Mouse (Mus musculus) heart, embryonic 13.5 days (tissue): Measurements from ENCODE around the gene Rnase4. TPM values are rescaled to one million over a fixed set of nuclear protein-coding genes. Genes with fewer than 3 reads are reported as not detected.

Source experiments
- ATAC-seq: fragments of 200-750 bp; cut with Nextera tagmentation; 2 replicates; pipeline ENCODE4 v1.8.0; 2017; ENCODE audit warnings: moderate TSS enrichment; ENCODE audit not compliant: insufficient number of reproducible peaks, low FRiP score, low TSS enrichment; ENCODE audit errors: extremely low read depth
- H3K27ac ChIP-seq: fragments of 300-500 bp; sonication (generic); replicated peaks from 2 replicates; pipeline ENCODE4 v1.5.1; 2015; ENCODE audit warnings: moderate library complexity, mild to moderate bottlenecking, inconsistent platforms
- H3K27me3 ChIP-seq: fragments of 300-500 bp; sonication (generic); replicated peaks from 2 replicates; pipeline ENCODE4 v1.6.1; 2015; ENCODE audit warnings: mild to moderate bottlenecking, inconsistent platforms
- H3K36me3 ChIP-seq: fragments of 300-500 bp; sonication (generic); 2 replicates; pipeline ENCODE4 v1.6.1; 2015; ENCODE audit warnings: mild to moderate bottlenecking, inconsistent platforms
- H3K4me1 ChIP-seq: fragments of 300-500 bp; sonication (generic); 2 replicates; pipeline ENCODE4 v1.6.1; 2015; ENCODE audit warnings: inconsistent platforms
- H3K4me2 ChIP-seq: fragments of 300-500 bp; sonication (generic); 2 replicates; pipeline ENCODE4 v1.6.1; 2015; ENCODE audit warnings: inconsistent platforms, mild to moderate bottlenecking, moderate library complexity
- H3K4me3 ChIP-seq: fragments of 300-500 bp; sonication (generic); 2 replicates; pipeline ENCODE4 v1.5.1; 2015; ENCODE audit warnings: moderate library complexity, mild to moderate bottlenecking, inconsistent platforms
- H3K9ac ChIP-seq: fragments of 300-500 bp; sonication (generic); 2 replicates; pipeline ENCODE4 v1.6.1; 2015; ENCODE audit warnings: inconsistent platforms, mild to moderate bottlenecking, moderate library complexity
- H3K9me3 ChIP-seq: fragments of 300-500 bp; sonication (generic); 2 replicates; pipeline ENCODE4 v1.6.1; 2016; ENCODE audit warnings: inconsistent platforms
- WGBS: fragments of 180-500 bp; shearing (Covaris S2); methylation state at CpG from one replicate; pipeline ENCODE4 v1.1.7; 2015; ENCODE audit warnings: mixed read lengths; 5-methylcytosine and 5-hydroxymethylcytosine counted together
- polyA plus RNA-seq: library from polyadenylated mRNA; unstranded; fragments of >200 nt; fragmentation: Nextera tagmentation; extraction: Ambion mirVana; gene quantifications from 2 replicates; pipeline ENCODE4 v1.2.1, GENCODE M21; 2015

The Rnase4 gene
- polyA plus RNA-seq, 1 experiment from 2014 or later: 21.4 TPM

DNA sequence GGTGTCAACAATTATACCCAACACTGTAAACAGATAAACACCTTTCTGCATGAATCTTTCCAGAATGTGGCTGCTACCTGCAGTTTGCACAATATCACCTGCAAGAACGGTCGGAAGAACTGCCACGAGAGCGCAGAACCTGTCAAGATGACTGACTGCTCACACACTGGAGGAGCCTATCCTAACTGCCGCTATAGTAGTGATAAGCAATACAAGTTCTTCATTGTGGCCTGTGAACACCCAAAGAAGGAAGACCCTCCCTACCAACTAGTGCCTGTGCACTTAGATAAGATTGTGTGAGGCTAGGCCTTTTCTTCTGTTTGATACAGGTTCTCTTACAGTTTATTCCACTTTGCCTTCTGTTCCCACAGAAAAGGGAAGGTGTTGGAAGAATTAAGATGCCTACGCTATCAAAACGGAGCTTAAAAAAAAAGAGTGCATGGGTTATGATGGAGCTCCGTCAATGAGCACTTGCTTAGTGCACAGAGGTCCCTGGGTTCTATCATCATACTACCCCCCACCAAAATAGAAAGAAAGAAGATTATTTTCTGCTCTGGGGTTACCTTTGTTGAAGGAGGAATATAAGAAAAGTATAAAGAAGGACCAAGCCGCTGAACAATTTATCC lies 39.6 kb downstream of the Rnase4 start:
- no peak overlapping the region for H3K4me3 ChIP-seq
- H3K4me2 ChIP-seq: peak overlapping the region; percentile 25
- H3K27me3 ChIP-seq: no peaks in the 10 kb centered on the region
- no peaks in the 10 kb centered on the region for H3K36me3 ChIP-seq
- WGBS: 40% methylated on average over 9 of the region's 9 CpGs
- ATAC-seq: no peak
- H3K27ac ChIP-seq: no peak overlapping the region
- H3K9me3 ChIP-seq: no peaks in the 10 kb centered on the region
- peaks cover 18% of the 10 kb centered on the region for H3K4me1 ChIP-seq
- H3K9ac ChIP-seq: no peak overlapping the region

DNA sequence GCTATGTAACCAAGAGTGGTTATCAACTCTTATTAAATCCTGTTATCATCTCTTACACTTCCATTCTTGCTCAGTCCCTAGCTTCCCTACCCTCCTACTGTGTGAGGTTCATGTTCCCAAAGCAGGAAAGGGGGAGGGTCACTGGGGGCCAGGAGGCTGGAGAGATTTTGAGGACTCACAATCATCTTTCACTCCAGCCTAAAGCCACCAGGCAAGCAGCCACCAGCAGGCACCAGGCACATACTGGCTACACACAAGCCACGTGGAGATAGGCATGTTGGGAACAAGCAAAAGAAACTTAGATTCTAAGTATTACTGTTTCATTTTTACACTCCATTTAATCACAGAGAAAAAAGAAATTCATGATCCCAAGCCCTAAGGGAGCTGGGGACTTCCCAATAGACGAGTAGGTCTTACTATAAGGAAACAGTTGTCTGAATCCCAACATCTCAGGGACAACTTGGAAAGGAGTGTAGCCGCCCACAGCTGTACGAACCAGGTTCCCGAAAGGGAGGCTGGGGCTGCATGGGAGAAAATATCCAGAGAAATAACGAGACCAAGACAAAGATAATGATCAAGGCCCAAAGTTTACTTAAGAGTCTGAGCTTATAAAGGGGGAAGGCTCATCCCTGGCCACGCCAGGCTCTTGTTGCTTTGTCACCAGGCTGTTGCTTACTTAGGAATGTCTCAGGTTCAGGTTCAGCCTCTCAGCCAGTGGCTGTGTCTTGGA lies 40.4 kb downstream of the Rnase4 start:
- 62% methylated on average over 7 of the region's 7 CpGs for WGBS
- no peak overlapping the region for H3K9ac ChIP-seq
- no peak for ATAC-seq
- H3K9me3 ChIP-seq: no peaks in the 10 kb centered on the region
- peaks cover 18% of the 10 kb centered on the region for H3K4me1 ChIP-seq
- no peak overlapping the region for H3K4me2 ChIP-seq
- H3K27me3 ChIP-seq: no peaks in the 10 kb centered on the region
- H3K4me3 ChIP-seq: no peak overlapping the region
- H3K27ac ChIP-seq: no peak overlapping the region
- H3K36me3 ChIP-seq: no peaks in the 10 kb centered on the region

DNA sequence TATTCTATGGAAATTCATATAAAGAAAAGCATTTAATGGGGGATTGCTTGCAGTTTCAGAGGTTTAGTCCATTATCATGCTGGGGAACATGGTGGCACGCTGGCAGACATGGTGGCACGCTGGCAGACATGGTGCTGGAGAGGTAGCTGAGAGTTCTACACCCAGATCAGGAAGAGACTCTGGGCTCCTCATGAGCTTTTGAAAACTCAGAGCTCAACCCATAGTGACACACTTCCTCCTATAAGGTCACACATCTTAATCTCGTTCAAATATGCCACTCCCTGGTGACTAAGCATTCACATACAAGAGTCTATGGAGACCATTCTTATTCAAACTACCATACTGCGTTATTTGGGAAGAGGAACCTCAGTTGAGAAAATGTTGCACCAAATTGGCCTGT lies 41.5 kb downstream of the Rnase4 start:
- H3K4me2 ChIP-seq: no peak overlapping the region
- ATAC-seq: no peak
- H3K4me3 ChIP-seq: no peak overlapping the region
- no peaks in the 10 kb centered on the region for H3K36me3 ChIP-seq
- H3K27ac ChIP-seq: no peak overlapping the region
- H3K27me3 ChIP-seq: no peaks in the 10 kb centered on the region
- no peaks in the 10 kb centered on the region for H3K9me3 ChIP-seq
- no peak overlapping the region for H3K9ac ChIP-seq
- H3K4me1 ChIP-seq: peaks cover 18% of the 10 kb centered on the region
- WGBS: 80% methylated on average over 4 of the region's 4 CpGs

DNA sequence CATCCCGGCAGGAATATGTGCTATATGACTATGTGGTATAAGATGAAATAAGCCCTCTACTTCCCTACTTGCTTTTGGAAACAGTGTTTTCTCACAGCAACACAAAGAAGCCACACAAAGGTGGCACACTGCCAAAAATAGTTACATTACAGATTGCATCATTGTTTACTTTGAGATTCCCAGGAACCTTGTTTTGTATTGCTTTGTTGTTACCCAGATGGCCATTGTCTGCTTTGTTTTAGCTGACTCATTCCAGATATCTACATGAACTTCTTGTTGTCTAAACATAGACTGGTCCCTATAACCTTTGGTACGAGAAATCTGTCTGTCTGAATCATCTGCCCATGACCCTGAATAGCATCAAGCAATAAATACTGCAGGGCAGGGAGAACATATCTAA lies 49.5 kb downstream of the Rnase4 start:
- Histone ChIP-seq H3K4me2 (no peak overlapping the region), H3K9ac (no peak overlapping the region), H3K9me3 (no peaks in the 10 kb centered on the region), H3K36me3 (no peaks in the 10 kb centered on the region), H3K27me3 (no peaks in the 10 kb centered on the region), H3K27ac (no peak overlapping the region), H3K4me3 (no peak overlapping the region), H3K4me1 (peaks cover 14% of the 10 kb centered on the region)
- 70% methylated on average over 2 of the region's 2 CpGs for WGBS
- ATAC-seq: no peak

DNA sequence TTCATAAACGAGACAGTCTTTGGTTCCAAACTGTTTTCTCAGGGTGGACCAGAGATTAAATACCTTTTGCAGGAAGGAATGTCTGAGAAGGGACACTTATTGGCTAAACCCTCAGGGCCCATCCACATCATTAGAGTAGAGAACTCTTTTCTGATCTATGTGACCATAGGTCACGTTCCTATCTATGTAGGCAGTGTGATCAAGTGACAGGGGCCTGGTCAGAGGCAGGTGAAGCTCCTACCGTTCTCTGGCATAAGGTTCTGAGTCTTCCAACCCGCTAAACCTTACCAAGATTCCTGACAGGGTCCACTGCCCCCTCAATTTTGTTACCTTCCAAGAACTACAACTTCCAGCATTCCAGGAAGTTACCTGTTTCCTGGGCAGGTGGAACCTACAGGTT lies 51.2 kb downstream of the Rnase4 start:
- H3K36me3 ChIP-seq: no peaks in the 10 kb centered on the region
- peaks cover 18% of the 10 kb centered on the region for H3K4me1 ChIP-seq
- no peaks in the 10 kb centered on the region for H3K27me3 ChIP-seq
- no peak for ATAC-seq
- no peak overlapping the region for H3K27ac ChIP-seq
- H3K4me2 ChIP-seq: no peak overlapping the region
- H3K9ac ChIP-seq: no peak overlapping the region
- no peak overlapping the region for H3K4me3 ChIP-seq
- WGBS: 82% methylated on average over 4 of the region's 4 CpGs
- H3K9me3 ChIP-seq: no peaks in the 10 kb centered on the region

DNA sequence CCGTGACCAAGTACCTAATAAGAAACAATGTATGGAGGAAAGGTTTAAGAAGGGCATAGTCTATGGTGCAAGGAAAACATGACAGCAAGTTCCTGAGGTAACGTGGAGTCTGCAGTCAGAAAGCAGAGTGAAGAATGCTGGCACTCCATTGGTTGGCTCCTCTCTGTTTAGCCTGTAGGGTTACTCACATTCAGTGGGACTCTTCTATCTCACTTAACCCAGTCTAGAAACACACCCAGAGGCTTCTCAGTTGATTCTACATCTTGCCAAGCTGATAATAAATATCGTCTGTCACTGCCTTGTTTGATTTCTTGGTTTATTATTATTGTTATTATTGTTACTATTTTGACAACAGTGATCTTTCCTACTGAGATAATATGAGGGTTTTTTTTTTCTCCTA lies 51.7 kb downstream of the Rnase4 start:
- ATAC-seq: no peak
- no peak overlapping the region for H3K4me3 ChIP-seq
- no peak overlapping the region for H3K27ac ChIP-seq
- whole genome bisulfite sequencing: 71% methylated on average over 3 of the region's 3 CpGs
- H3K27me3 ChIP-seq: no peaks in the 10 kb centered on the region
- H3K4me1 ChIP-seq: peaks cover 18% of the 10 kb centered on the region
- H3K9ac ChIP-seq: no peak overlapping the region
- no peak overlapping the region for H3K4me2 ChIP-seq
- no peaks in the 10 kb centered on the region for H3K36me3 ChIP-seq
- H3K9me3 ChIP-seq: no peaks in the 10 kb centered on the region

DNA sequence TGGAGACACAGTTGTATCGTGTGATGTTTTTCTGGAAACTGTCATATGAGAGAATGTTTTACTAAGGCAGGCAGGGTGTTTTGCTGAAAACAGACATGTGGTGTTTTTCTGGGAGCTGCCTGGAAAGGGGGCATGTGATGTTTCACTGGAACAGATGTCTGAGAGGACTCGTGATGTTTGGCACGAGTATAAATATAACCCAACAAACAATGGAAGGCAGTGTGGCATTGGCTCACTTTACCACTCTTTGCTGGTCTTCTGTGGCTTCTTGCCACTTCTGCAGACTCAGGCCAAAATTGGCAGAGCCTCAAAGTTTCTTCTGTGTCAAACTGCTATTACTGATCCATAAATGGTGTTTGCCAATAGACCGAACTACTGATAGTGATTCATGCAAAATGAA lies 52.4 kb downstream of the Rnase4 start:
- no peaks in the 10 kb centered on the region for H3K36me3 ChIP-seq
- 0 out of 2 replicates have a peak overlapping the region, but pooled peaks have one; percentile 12 for H3K27ac ChIP-seq
- H3K27me3 ChIP-seq: no peaks in the 10 kb centered on the region
- 39% methylated on average over 4 of the region's 4 CpGs for WGBS
- no peak overlapping the region for H3K4me3 ChIP-seq
- ATAC-seq: no peak; the same call in 1 of the 2 replicates
- H3K9ac ChIP-seq: no peak overlapping the region
- H3K4me1 ChIP-seq: peaks cover 24% of the 10 kb centered on the region
- H3K4me2 ChIP-seq: no peak overlapping the region
- no peaks in the 10 kb centered on the region for H3K9me3 ChIP-seq

DNA sequence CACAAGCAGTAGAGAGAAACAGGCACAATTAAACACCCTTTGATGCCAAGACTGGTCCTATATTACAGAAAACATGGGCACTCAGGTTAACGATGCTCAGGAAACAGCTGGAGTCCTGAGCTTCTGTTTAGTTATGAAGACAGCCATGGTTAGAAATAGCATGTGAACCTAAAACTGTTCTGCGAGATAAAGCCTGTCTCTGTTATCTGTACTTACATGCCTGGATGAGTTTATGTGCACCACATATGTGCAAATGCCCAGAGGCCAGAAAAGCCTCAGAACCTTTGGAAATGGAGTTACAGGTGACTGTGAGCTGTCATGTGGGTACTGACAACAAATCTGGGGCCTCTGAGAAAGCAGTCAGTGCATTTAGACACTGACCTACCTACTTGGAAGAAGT lies 53.1 kb downstream of the Rnase4 start:
- ATAC-seq: no peak
- WGBS: 50% methylated on average over 2 of the region's 2 CpGs
- no peak overlapping the region for H3K27ac ChIP-seq
- no peak overlapping the region for H3K4me3 ChIP-seq
- no peaks in the 10 kb centered on the region for H3K36me3 ChIP-seq
- no peaks in the 10 kb centered on the region for H3K27me3 ChIP-seq
- H3K4me2 ChIP-seq: no peak overlapping the region
- H3K9me3 ChIP-seq: no peaks in the 10 kb centered on the region
- H3K4me1 ChIP-seq: peaks cover 24% of the 10 kb centered on the region
- no peak overlapping the region for H3K9ac ChIP-seq

DNA sequence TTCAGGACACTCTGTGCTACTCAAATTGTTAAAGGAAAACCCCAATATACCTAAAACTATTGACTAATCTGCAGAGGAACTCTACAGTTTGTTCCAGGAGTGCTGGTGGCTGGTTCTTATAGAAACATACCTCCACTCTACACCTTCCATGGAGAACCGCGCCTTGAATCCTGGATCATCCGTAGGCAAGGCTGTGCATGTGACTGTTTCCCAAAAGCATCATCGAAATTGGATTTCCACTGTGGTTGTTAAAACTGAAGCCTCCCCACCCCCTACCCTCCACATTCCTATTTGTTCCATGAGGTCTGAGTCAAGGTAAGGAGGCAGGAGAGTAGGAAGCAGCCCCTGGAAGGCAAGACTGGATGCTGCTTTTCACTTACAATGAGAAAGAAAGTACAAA lies 53.6 kb downstream of the Rnase4 start:
- 92% methylated on average over 4 of the region's 4 CpGs for WGBS
- ATAC-seq: no peak
- H3K9ac ChIP-seq: no peak overlapping the region

DNA sequence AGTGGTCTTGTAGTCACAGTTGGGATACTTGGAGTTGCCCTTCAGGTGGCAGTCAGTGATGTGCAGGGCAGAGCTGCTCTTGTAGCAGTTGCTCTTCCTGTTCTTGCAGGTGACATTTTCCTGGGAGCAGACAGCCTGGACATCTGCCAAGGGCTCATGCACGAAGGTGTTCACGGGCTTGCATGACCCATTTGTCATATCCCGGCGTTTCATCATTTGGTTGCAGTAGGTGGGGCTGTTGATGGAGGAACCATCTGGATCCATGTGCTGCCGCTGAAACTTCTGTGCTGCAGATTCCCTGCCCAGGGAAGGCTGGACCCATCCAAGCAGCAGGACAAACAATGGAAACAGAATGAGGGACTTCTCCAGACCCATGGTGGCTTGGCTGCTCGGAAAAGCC lies 54.6 kb downstream of the Rnase4 start:
- WGBS: 88% methylated on average over 6 of the region's 6 CpGs
- ATAC-seq: no peak

More for the DNA sequence above, 53.6 kb downstream of the Rnase4 start:
- Histone ChIP-seq H3K27ac (no peak overlapping the region), H3K4me3 (no peak overlapping the region), H3K4me2 (no peak overlapping the region), H3K4me1 (peaks cover 24% of the 10 kb centered on the region), H3K9me3 (no peaks in the 10 kb centered on the region), H3K36me3 (no peaks in the 10 kb centered on the region), H3K27me3 (no peaks in the 10 kb centered on the region)

DNA sequence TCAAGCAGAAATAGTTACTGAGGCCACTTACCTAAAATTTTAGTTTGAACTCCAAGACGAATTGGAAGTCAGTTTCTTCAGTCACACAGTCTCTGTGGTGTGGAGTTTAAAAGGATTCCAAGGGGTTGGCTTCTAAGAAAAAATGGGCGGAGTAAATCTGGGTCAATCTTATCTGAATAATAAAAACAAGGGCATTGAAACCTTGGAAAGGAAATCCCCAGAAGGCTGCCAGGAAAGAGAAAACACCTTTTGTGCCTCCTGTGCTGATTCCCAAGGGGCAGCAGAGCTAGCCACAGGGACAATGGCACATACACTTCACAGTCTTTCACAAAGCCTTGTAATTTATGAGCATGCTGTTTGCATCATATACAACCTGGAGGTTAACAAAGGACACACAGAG lies 55.8 kb downstream of the Rnase4 start, which contains the start of gene Rnase1:
TSS of gene Rnase1 (minus strand) at position 101 of the 400 bp plus-strand sequence.
- H3K36me3 ChIP-seq: no peaks in the 10 kb centered on the region
- H3K4me1 ChIP-seq: peaks cover 24% of the 10 kb centered on the region
- no peak for ATAC-seq
- H3K27ac ChIP-seq: no peak within 1 kb of the TSS
- no peak within 1 kb of the TSS for H3K4me3 ChIP-seq
- no peaks in the 10 kb centered on the region for H3K9me3 ChIP-seq
- 46% methylated on average over 2 of the region's 2 CpGs for WGBS
- H3K27me3 ChIP-seq: no peaks in the 10 kb centered on the region
- H3K9ac ChIP-seq: no peak within 1 kb of the TSS
- no peak within 1 kb of the TSS for H3K4me2 ChIP-seq

More for the DNA sequence above, 54.6 kb downstream of the Rnase4 start:
- H3K27me3 ChIP-seq: no peaks in the 10 kb centered on the region
- H3K4me3 ChIP-seq: no peak overlapping the region
- H3K4me2 ChIP-seq: no peak overlapping the region
- no peaks in the 10 kb centered on the region for H3K36me3 ChIP-seq
- H3K4me1 ChIP-seq: peaks cover 24% of the 10 kb centered on the region
- H3K9ac ChIP-seq: no peak overlapping the region
- H3K9me3 ChIP-seq: no peaks in the 10 kb centered on the region
- H3K27ac ChIP-seq: no peak overlapping the region

DNA sequence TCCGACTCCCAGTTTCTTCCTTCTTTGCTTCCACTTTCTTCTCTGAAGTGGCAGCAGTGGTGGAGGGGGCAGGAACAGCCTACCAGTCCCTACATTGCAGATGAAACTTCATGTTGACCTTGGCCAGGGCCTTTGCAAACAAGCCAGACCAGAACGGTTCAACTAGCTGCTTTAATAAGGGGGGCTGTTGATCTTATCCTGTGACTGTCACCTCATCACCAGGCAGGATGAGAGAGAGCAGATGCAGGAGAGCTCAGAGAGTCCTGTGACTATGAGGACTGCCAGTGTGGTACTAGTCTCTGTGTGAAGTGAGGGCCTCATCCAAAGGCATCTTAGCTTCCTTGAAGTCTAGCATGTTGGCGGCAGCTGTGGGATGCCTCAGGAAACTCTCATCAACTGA lies 57.1 kb downstream of the Rnase4 start:
- Histone ChIP-seq H3K4me2 (no peak overlapping the region), H3K9me3 (no peaks in the 10 kb centered on the region), H3K36me3 (no peaks in the 10 kb centered on the region), H3K9ac (no peak overlapping the region), H3K4me3 (no peak overlapping the region), H3K27ac (no peak overlapping the region), H3K27me3 (no peaks in the 10 kb centered on the region), H3K4me1 (peaks cover 23% of the 10 kb centered on the region)
- no peak for ATAC-seq
- 37% methylated on average over 3 of the region's 3 CpGs for WGBS
